Mouse (Mus musculus): ENCODE data around the gene Ddx52.

Gene Ddx52

GRCm38 (mm10) chr11:83968205-83968575 lies 26.3 kb downstream of the Ddx52 start:
- no peak for DNase-seq (ENCODE audit: low spot score)

DNA sequence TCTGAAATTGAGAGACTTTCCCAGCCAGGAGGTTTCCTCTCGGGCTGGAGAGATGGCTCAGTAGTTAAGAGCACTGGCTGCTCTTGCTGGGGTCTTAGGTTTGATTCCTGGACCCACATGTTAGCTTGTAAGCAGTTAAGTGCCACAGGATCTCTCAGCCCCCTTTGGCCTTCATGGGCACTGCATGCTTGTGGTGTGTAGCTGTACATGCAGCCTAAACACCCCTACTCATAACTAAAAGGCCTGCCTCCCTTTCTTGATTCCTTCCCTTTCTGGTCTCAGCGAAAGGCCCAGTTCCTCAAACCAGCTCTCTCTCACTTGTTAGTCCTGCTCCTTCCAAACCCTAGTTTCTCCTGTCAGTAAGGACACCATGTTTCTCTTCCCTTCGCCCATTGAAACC lies 27.2 kb downstream of the Ddx52 start:
- no peak for DNase-seq (ENCODE audit: low spot score)

DNA sequence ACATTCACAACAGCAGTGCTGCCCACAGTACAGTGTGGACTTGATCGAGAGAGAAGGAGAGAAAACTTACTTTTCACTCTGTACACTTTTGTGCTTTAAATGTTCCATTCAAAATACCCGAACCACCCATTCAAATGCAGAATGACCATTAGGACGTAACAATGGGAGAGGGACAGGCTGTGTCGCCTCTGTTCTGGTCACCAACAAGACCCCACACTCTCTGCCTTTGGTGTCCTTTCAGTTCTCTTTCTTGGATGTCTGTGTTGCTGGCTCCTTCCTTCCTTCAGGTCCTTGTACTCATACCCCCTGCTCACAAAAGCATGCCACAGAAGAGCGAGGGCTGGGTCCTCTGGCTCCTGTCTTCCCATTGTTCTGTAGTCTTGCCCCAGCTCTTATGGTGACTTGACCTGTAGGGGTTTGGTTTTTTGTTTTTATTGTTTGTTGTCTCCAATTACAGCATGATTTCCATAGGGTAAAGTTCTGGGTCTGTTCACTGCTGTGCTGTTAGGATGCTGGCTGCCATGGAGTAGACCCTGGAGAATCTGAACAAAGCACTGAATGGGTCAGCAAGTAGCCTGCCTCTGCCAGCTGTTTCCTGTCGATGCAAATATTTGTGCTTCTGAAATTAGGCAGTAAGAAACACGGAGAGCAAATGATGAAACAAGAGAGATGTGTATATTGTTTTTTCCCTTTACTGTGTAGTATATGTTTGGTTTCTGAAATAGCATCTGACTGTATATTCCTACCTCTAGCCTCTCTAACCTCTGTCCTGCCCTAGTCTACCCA lies 32.9 kb downstream of the Ddx52 start:
- DNase-seq (ENCODE audit: low spot score) = no peak

DNA sequence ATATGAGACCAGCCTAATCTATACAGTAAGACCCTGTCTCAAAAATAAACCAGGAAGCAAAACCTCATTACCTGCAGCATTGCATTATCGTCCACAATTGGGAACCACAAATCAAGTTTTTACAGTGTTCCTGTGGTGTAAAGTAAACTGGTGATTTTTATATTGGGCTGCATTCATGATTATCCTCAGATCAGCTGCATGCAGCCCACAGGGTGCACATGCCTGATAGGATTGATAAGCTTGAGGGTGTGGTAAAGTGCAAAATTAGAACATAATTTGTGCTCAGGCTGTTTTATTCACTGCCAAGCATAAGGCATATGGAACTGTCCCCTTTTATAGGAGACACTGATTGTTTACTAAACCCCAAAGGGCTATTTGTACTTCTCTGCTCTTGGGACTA lies 33.6 kb downstream of the Ddx52 start:
- DNase-seq (ENCODE audit: low spot score) = no peak

- no peak for DNase-seq (ENCODE audit: low spot score)
These were observed 34.5 kb downstream of the Ddx52 start for GRCm38 (mm10) chr11:83976236-83976977.

- no peak for DNase-seq (ENCODE audit: low spot score)
These were observed 35.9 kb downstream of the Ddx52 start for GRCm38 (mm10) chr11:83977810-83978209.

GRCm38 (mm10) chr11:83979992-83980391 lies 38.1 kb downstream of the Ddx52 start:
- no peak for DNase-seq (ENCODE audit: low spot score)

- DNase-seq (ENCODE audit: low spot score) = no peak
These were observed 39.5 kb downstream of the Ddx52 start for GRCm38 (mm10) chr11:83981338-83981737.

DNA sequence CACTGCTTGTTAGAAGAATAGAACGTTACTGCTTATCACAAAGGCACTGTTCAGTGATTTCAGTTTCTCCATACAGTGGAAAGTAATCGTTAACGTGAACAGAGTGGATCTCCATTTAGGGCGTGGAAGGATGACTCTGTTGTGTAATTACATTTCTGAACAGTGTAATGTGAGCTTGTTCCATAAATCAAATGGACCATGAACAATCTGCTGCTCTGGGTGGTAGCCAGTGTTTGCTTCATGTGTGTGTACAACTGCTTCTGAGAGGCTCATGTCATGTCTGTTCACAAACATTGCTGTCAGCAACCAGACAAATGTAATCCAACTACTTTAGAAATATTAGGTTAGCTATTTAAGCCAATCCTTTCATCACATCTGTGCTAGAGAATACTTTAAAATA lies 49.8 kb downstream of the Ddx52 start:
- peak; percentile 50 for DNase-seq (ENCODE audit: low spot score)

DNA sequence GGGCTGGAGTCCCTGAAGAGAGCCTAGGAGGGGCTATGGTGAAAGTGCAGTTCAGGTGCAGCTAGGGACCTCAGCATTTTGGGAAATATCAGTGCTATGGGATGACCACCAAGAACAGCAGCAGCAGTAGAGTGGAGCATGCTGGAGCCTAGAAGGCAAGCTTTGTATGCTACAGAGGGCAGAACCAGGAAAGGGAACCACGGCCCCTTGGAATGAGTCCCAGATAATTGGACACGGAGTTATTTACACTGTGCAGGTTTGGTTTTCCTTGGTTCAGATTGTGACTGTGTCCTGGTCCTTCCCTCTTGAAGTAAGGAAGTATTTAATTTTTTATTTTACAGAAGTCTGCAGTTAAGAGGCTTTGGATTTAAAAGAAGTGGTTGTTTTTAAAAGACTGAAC lies 51.6 kb downstream of the Ddx52 start:
- DNase-seq (ENCODE audit: low spot score) = no peak

DNA sequence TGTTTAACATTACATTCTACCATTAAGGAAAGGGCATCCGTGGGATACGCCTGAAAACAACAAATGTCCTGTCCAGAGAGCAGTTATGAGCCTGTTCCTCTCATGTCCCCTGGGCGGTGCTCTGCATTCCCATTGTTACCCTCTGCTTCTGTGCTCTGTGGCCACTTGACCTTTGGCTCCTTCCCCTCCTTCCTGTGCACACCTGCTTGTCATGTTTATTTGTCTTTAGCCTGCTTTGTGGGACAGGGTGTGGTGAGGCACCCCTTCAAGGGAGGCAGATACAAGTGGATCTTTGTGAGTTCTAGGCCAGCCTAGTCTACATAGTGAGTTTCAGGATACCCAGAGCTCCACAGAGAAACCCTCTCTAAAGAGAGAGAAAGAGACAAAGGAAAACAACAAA lies 52.6 kb downstream of the Ddx52 start:
- DNase-seq (ENCODE audit: low spot score) = no peak

GRCm38 (mm10) chr11:83995535-83995950 lies 53.7 kb downstream of the Ddx52 start:
- no peak for DNase-seq (ENCODE audit: low spot score)

DNA sequence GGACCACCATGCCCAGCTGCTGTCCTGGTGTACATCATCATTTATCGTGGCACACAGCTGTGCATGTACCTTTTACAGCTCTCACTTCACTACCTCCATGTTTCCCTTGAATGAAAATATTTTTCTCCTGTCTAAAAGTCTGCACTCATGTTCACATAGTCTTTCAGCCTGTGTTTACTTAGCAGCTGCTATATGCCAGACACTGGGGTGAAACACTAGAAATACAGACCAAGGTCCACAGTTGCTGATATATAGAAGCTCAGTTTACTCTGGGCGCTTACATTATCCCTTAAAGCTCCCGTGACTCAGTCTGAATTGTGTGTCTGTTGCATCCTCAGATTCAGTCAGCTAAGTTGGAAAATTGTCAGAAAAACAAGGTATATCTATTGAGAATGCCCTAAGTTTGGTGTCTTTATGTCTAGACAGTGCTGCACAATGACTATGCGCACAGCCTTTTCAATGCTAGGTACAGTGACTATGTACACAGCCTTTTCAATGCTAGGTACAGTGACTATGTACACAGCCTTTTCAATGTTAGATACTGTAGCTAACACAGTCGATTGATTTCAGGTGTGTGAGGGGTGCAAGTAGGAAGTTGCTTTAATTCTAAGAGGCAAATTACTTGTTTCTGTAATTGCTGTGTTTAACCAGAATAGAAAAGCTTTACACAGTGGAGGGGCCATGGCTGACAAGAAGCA lies 55.5 kb downstream of the Ddx52 start:
- no peak for DNase-seq (ENCODE audit: low spot score)

DNA sequence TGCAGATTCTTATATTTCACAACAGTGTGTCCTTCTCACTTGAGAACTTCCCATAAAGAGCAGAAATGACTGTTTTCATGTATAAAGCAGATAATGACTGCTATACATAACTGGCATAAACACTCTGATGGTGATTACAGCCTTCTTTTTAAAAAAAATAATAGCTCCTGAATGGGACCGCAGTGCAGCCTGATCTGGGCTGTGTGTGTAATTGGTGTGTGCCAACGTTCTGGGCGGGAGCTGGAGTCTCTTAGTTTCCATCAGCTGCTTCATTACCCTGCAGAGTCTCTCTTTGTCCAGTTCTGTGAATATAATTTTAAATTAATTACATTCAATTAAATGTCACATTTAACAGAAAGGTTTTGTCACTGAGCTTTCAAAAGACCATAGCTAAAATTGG lies 57.1 kb downstream of the Ddx52 start:
- DNase-seq (ENCODE audit: low spot score) = no peak

DNA sequence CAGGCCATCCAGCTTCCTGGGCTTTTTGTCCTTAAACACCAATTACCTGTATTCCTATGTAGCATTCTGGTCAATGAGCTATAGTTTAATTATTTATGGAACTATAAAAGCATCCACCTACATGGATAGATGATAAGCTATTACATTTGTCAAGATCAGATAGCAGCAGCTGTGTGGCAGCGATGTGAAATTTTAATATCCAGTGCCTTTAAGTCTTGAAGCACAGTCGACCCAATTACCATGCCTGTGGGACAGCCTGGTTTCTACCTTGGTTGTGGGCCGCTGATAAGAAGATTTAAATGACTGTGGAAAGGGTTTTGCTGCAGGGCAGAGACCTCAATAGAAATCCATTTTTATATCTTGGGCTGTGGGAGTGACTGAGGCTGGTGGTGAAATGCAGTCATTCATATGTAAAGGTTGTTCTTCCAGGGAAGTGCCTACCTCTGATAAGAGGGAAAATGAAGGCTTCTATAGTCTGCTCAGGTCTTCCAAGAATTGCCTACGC lies 57.6 kb downstream of the Ddx52 start:
- no peak for DNase-seq (ENCODE audit: low spot score)

DNA sequence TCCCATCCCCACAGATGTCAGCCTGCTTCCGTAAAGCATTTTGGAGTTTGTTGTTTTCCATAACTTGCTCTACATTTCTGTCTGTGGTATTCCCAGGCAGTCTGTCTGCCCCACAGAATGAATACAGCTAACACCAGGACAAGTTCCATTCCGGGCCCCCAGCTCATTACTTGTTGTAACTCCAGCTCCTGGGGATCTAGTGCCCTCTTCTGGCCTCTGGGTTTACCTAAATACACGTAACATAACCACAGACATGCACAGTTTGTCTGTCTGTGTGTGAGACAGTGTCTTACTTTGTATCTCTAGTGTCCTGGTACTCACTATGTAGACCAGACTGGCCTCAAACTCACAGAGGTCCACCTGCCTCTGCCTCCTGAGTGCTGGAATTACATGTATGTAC lies 59.4 kb downstream of the Ddx52 start:
- no peak for DNase-seq (ENCODE audit: low spot score)

GRCm38 (mm10) chr11:84003986-84004385 lies 62.1 kb downstream of the Ddx52 start:
- DNase-seq (ENCODE audit: low spot score) = no peak

GRCm38 (mm10) chr11:84009001-84009400 lies 67.1 kb downstream of the Ddx52 start:
- no peak for DNase-seq (ENCODE audit: low spot score)

- no peak for DNase-seq (ENCODE audit: low spot score)
These were observed 68.5 kb downstream of the Ddx52 start for GRCm38 (mm10) chr11:84010411-84010810.

DNA sequence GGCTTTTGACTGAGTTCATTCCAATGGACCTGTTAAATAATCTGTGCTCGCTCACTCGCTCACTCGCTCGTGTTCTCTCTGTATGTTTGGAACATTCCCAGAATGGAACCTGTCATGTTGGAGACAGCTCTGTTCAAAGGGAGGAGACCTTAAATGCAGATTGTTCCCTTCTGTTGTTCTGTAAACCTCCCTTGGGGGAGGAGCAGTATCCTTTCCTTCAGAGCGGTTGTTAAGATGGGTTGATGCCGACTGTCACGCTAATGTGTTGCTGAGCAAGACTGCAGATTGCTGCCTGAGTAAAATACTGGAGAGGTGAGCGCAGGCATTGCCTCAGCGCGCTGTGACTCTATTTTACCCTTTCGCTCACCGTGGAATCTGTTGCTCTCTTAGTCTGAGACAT lies 69.2 kb downstream of the Ddx52 start:
- DNase-seq (ENCODE audit: low spot score) = no peak

GRCm38 (mm10) chr11:84011576-84011975 lies 69.7 kb downstream of the Ddx52 start:
- DNase-seq (ENCODE audit: low spot score) = no peak
